Mouse (Mus musculus) heart, postnatal 36 days (tissue): ENCODE data around the gene Ccdc81. TPM values are rescaled to one million over a fixed set of nuclear protein-coding genes. Genes with fewer than 3 reads are reported as not detected.

Source experiments
- DNase-seq, 2 experiments: peaks; one replicate each; pipeline ENCODE4 v3.0.0; 2021 to 2022
- intact Hi-C: fragments of 180-260 bp; cut with DNase I; formaldehyde crosslinking; loops from one replicate; pipeline ENCODE4 v1.15.1; 2025
- total RNA-seq, 2 experiments: library from RNA; stranded (reverse); gene quantifications; 2 replicates each; pipeline ENCODE4 v1.2.3; 2021

The Ccdc81 gene
- total RNA-seq, result not detected

DNA sequence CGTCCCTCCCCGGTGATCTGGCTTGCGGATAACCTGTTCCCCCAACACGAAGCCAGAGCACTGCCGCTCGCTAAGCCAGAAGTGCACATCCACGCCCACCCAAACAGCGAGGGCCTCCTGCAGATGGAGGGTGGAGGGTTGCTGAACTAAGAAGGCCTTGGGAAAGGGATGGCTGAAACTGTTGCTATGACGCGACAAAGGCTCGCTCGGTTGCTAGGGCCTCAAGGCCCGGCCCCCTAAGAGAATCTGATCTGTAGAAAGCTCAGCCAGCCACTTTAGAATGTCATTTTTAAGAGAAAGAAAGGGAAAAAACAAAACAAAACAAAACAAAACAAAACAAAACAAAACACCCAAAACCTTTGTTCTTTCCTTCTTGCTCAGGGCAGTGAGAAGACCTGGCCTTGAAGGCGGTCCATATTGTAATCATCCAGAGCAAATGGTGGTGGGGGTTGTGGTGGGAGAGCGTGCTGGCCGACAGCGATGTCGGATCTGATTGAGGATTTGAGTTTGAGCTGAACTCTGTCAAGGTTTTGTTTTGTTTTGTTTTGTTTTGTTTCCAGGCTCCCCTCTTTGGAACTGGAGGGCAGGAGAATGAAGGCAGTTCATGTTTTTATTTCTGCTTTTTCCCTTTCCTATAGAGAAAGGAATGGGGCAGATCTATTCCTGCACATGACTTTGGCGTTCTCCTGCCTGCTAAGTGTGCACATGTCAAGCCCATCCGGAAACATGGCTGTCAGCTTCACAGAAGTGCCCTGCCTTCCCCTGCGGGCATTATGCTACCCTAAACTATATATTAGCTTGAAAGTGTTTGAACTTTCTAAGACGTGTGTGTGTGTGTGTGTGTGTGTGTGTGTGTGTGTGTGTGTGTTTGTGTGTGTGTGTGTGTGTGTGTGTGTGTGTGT is at the start of gene Ccdc81:
TSS of gene Ccdc81 (minus strand) at position 188 of the 902 bp plus-strand sequence.
- DNase-seq, result no peak
- intact Hi-C loops, result no loop called here

DNA sequence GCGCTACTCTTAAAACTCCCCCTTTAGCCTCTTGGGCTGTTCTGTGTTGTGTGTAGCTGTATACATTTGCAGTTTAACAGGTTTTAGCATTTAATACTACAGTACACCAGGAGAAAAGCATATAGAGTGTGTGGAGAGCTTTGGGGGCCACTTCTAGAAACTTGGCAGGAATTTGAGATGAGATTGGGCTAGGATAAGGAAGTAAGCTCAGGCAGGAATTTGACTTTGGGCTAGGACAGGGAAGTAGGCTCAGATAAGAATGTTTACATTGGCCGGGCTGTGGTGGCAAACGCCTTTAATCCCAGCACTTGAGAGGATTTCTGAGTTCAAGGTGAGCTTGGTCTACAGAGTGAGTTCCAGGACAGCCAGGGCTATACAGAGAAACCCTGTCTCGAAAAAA is 46.0 kb upstream of the Ccdc81 start:
- no peak for DNase-seq

DNA sequence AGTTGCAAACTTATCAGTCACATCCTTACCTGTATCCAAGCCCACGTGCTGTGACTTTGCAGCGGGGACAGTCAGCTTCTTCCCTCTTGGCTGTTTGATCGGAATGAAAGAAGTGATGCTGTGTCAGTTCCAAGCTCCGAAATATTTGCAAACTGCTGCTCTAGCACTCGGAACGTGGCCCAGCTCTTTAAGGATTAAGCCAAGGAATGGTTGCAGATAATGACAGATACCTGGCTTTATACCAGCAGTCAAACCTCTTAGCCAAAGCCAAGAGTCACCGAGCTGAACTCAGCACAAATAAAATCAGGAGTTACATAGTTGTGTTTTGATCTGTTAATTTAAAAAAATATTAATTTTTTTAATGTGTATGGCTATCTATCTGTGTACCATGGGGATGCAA is 44.6 kb upstream of the Ccdc81 start:
- intact Hi-C loops, result no loop called here
- peak; percentile 4 to 7 for DNase-seq

More for the DNA sequence above, 46.0 kb upstream of the Ccdc81 start:
- intact Hi-C loops, result no loop called here

DNA sequence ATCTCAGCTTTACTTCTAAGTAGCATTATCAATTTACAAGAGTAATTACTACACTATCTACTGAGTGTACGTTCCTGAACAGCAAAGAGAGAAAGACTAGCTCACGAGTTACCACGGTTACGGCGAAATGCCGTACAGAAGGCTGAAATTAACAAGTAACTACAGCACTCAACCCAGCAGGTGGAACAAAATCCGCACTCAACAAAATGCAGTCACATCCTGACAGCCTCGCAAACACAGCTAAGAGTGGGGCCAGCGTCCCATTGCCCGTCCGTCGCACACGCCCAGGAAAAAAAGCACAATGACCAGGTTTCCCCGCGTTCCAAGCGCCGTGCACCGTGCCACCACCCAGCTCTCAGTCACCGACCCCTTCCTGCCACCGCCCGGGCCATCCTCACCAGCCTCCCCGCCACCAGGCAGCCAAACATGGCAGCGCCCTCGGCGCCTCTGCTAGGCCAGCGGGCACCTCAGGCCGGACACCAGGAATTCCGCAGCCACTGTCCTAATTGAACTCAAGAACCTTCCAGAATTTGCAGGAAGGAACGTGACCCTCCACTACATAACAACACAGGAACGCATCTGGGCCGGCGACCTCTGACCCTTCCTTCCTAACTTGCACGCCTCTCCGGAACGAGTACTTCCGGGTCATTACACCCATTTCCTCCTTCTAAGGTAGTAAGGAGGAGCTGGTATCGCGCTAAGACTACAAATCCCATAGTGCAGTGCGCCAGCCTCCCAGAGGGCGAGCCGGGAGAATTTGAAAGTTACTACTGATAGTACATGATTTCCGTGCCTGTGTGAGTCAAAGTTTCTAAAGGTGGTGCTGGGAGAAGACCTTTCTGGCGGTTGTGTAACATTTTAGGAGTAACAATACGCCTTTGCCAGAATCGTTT is 37.4 kb upstream of the Ccdc81 start, which contains the start of gene Hikeshi:
TSS of gene Hikeshi (minus strand) at position 634 of the 893 bp plus-strand sequence.
- peak; percentile 88 to 89 for DNase-seq
- intact Hi-C loops, result loop anchor here (1.0 kb wide), 1 partner anchor 501 kb away; the partner anchor contains the start of gene Crebzf

DNA sequence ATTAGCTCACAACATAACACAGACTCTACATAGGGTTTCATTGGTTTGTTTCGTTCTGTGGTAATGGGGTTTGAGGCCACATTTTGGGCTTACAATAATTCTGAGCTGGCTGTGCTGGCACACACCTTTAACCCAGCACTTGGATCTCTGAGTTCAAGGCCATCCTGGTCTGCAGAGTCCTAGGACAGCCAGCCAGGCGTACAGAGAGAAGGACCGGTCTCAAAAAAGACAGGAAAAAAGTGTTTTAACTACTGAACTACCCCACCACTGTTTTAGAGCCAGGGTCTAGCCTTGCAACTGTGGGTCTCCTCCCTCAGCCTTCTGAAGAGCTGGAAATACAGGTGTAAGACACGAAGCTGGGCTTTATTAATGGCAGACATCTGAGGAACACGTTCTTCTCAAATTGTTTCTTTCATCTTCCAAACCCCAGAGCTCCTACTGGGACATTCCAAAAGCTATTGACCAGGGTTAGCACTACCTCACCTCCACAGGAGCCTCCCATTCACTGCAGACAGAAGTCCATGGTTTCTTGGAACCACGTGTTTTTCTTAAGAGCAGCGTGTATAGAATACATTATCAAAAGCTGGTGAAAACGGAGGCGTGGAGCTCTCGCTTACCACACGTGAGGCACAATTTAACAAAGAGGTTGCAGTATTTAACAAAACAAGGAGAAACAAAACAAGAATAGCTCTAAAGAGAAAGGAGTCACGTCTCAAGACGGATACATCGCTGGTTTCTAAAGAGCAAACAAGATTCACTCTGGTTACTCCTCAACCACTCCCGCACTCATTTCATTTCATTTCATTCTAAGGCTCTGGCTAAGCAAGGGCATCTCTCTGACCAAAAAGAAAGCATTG is 36.3 kb upstream of the Ccdc81 start:
- intact Hi-C loops, result no loop called here
- DNase-seq, result no peak

DNA sequence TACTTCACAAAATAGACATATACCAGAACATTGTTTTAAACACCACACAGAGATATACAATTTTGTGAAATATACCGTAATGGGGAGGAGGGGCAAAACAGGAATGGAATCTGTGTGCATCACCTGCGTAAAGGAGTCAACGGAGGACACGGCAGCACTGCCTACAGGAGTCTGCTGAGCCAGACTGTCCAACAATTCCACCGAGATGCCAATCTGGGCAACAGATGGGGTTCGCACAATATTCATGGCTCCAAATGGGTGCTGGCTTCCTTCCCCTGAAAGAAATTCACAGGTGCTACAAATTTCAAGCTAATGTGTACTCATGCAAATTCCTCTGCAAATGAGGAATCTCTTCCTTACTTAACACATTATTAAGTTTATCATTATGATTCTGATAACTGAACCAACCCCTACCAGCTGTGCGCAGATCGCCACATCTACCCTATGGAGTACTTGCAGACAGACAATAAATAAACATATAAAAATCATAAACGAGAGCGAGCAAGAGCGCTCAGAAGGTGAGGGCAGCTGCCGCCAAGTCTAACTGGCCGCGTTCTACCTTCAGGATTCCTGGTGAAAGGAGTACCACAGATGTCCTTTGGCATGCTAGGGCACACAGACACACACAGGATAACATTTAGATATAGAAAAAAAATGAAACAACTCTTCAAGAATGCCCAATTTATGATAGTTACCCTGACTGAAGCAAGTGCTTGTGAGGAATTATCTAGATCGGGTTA is 20.2 kb upstream of the Ccdc81 start:
- DNase-seq, result no peak
- intact Hi-C loops, result no loop called here

DNA sequence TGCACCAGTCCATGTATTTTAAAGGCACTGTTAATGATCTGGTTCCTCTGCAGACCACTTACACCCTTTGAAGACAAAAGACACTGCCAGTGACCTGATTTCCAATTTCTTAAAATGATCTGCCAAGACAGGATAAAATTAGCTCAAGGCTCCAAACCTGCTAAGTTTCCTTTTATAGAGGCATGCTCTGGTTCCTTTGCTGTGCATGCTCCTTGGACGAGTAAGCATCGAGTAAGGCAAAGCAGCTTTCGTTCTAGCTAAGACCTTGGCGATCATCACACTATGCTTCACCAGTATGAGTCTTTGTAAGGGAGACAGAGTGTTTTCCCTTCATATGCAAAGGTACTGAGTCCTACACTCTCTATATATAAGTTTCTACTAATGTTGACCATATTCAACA is 14.3 kb upstream of the Ccdc81 start:
- intact Hi-C loops, result no loop called here

DNA sequence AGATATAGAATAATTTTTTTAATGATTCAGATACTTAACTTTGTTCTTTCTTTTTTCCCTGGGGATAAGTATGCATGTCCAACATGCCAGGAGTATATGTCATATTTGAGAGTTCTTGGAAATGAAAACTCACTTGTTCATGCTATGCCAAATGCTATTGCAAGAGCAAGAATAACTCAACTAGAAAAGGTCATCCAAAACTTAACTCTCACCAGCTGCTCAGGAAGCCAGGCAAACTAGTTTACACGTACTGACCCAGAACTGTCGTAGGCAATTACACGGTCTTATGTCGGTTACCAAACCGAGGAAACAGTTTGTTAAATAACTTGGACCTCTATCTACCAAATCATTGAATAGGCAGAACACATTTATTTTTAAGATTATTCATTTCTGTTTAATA is 13.3 kb upstream of the Ccdc81 start:
- no peak for DNase-seq
- intact Hi-C loops, result no loop called here

More for the DNA sequence above, 14.3 kb upstream of the Ccdc81 start:
- no peak for DNase-seq

DNA sequence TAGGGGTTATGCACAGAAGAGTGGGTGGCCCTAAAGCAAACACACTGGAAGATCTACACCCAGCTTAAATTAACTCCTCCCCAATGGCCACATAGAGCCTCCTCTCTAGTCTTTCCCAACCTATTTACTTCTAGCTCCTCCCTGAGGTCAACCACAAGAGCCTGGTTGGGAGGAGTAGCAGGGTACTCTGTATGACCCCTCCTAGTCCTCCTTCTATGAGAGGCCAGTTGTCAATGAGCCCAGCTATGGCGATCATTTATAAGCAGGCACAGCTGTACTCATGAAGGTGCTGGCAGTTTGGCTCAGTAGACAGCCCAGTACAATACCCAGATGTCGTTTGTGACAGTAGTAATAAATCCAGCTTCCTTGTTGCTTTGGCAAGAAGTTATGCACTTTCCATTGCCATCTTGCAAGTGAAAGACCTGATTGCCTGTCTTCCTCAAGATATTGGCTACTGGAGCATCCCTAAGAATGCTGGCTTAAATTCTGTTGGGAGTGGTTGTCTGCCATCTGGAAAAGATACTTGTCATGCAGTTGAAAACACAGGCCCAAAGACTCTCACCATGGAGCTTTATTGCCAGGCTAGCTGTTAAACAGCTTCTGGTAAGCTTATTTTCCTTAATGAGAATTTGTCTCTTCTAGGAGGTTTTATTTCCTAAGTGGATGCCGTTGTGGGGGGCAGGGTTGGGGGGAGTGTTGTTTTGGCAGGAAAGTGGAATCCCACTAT is 10.2 kb upstream of the Ccdc81 start:
- no peak for DNase-seq
- intact Hi-C loops, result no loop called here

DNA sequence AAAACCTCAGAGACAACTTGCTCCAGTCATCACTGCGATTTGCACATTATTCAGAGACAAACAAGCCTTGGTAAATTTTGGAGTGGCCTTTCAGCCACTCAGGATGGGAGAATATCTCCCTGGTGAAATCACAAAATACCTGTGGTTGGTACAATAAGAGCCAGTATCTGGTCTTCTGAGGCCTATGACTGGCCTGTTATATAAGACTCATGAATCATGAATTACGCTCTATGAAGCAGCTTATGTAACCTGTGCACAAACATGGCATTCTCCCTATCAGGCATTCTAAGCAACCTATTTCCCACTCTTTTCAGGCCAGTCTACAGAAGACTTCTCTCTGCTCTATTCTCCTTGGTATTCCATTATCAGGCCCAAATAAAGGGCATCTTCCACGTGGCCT is 8.9 kb upstream of the Ccdc81 start:
- intact Hi-C loops, result no loop called here
- DNase-seq, result no peak

DNA sequence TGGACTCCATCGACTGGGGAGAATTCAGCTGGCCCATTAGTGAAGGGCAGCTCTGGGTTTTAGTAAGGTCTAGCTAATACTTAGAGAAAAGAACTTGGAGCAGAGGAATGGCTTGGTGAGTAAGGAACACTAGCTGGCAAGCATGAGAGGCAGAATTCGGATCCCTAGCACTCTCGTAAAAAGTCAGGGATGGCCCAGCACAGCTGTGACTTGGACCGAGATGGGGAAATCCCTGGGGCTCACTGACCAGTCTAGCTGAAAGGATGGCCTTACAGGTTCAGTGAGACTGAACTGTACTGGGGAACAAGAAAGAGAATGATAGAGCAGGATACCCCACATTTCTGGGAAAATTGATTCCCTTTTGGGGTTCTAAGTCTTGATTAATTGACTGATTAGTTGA is 6.3 kb upstream of the Ccdc81 start:
- intact Hi-C loops, result loop anchor here (2.0 to 5.0 kb wide), 2 partner anchors 409 to 432 kb away; no protein-coding TSS in a partner anchor
- no peak for DNase-seq

DNA sequence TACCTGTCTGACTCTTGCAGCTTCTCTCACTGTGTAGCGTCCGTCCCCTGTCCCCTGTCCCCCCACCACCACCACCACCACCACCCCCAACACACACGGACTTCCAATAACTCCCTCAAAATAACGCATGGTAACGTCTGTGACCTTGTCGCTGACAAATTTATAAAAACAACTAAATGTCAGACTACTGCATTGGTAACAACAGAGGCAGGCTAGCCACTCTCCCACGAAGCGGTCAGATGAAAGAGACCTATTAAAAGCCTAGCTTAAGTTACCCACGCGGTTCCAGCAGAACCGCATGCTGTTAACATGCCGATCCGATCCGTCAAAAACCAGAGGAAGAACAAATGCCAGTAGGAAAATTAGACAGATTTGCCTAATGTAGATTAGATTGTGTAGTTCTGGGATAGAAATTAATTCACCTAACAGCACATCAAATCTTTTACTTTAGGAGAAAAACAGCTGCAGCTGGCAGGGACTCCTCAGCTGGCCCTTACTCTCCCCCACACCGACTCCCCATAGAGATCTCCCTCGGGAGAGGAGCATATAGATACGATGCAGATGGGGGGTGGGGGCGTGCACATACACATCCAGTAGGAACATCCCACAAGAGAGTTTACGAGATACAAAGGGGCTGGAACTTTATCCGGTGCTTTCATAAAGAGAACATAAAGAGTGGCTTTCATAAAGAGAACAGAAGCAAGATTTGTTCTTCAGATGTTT is 5.6 kb upstream of the Ccdc81 start:
- intact Hi-C loops, result loop anchor here (2.0 to 5.0 kb wide), 2 partner anchors 408 to 432 kb away; no protein-coding TSS in a partner anchor
- DNase-seq, result no peak

DNA sequence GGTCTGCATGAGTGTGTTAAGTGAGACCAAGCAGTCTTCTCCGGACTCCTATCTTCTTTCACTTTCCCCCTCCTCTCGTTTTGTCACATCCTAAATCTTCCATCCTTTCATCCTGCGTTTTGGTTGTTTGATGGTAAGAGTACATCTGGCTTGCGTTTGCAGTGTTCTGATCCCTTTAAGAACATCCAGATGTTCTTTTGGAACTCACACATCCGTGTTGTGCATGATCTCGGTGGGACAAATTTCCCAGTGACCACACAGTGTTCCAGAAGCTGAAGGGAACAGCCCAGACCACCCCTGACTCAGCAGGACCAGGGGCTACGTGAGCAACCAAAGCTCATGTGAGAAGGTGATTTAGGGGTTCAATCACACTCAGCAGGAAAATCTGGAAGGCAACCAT is 5.0 kb upstream of the Ccdc81 start:
- DNase-seq, result no peak
- intact Hi-C loops, result loop anchor here (2.0 to 5.0 kb wide), 2 partner anchors 408 to 431 kb away; no protein-coding TSS in a partner anchor

DNA sequence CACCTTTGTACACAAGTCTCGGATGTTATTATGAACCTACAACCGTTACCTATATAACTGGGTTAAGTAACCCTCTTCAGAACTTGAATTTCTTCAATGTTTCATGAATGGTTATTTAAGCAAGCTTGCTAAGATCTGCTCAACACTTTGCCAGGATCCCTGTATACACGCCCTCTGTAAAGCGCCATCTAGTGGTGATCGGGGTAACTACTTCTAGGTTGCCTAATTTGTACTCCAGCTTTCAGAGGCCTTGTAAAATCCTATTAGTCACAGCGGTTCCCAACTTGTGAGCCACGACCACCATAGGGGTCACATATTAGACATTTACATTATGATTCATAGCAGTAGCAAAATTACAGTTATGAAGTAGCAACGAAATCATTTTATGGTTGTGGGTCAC is 4.5 kb upstream of the Ccdc81 start:
- intact Hi-C loops, result loop anchor here (2.0 to 5.0 kb wide), 2 partner anchors 407 to 431 kb away; no protein-coding TSS in a partner anchor
- peak; percentile 69 to 78 for DNase-seq

DNA sequence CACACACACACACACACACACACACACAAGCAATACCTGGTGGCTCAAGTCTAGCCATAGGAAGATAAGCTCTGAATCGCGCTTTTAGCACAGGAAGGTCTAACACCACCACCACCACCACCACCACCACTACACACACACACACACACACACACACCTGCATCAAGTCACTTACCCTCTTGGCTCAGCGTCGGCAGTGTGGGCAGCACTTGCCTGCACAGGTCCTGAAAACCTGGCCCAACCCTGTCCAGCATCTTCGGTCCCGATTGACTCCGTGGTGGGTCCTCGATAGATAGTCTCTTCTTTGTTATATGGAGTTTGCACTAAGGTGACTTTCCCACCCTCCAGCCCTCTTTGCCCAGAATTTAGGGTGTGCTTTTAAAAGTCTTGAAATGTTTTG is 422 bp downstream of the Ccdc81 start:
- intact Hi-C loops, result no loop called here

DNA sequence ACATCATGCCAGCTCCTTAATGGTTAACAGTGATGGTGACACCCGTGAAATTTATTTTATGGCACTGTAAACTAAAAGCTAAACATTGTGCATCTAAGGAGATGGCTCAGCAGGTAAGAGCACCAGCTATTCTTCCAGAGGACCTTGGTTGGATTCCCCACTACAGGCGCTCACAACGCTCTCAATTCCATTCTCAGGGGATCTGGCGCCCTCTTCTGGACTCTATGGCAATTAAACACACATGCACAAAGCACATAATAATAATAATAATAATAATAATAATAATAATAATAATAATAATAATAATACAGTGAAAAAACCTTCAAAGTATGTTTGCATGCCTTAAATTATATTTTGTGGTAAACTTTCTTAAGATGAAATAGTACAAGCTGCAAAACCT is 11.6 kb downstream of the Ccdc81 start:
- DNase-seq, result peak in 1 of 2 experiments; percentile 15
- intact Hi-C loops, result loop anchor here (5.0 kb wide), 1 partner anchor 395 kb away; no protein-coding TSS in a partner anchor

More for the DNA sequence above, 422 bp downstream of the Ccdc81 start:
- DNase-seq, result no peak

DNA sequence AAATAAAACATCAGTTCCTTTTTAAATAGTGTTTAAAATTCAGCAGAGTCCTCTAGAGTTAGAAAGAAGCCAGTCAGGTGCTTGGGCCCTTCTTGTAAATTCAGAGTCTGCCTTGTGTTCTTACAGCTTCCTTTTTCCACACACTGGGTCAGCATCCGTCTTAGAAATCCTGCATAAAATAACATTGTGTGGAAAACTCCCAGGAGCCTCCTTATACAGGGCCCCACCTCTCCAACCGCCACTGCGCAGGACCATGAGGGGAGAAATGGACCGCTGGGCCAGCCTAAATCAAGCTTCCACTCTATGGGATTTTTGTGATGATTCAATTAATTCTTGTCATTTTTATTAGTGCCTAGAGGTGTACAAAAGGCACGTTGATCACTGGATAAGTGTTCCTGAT is 12.0 kb downstream of the Ccdc81 start:
- no peak for DNase-seq
- intact Hi-C loops, result loop anchor here (5.0 kb wide), 1 partner anchor 394 kb away; no protein-coding TSS in a partner anchor

DNA sequence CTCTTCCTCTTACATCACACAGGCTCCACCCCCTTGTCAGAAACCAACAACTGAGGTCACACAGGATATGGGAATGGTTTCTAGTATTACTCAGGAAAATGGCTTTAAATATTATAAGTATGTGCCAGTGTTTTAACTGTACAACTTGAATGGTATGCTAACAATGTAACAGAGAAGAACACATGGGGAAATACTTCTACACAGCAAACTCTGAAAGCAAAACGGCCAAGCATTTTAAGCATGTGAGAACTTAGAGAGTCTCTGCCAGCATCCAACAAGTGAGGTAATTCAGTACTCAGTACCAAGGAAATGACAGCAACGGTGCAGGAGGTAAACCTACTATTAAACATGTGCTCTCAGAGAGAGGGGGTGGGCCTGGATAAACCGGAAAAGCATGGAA is 18.9 kb downstream of the Ccdc81 start:
- DNase-seq, result no peak
- intact Hi-C loops, result no loop called here
